Mouse (Mus musculus): ENCODE results near the gene Dnmt1. TPM values are rescaled to one million over a fixed set of nuclear protein-coding genes. Genes with fewer than 3 reads are reported as not detected.
A peak's percentile ranks its signal among the peaks of the same experiment; 100 is the strongest.
"Not testable (repeated sequence)": the region's sequence is repeated elsewhere in the genome, so short reads cannot be mapped to it uniquely, and the experiment has no call there.

Gene Dnmt1
- total RNA-seq (2017), result 44.6 to 108 TPM (median 56.9 TPM) in 3 replicates

- no peak for ATAC-seq (replicated peaks; ENCODE audit: insufficient number of reproducible peaks, low FRiP score, low TSS enrichment, poor library complexity, severe bottlenecking)
Observed at GRCm38 (mm10) chr9:20959430-20959938, at the start of gene Dnmt1. TSS of gene Dnmt1 (minus strand) at chr9:20959888.

- ATAC-seq (replicated peaks; ENCODE audit: insufficient number of reproducible peaks, low FRiP score, low TSS enrichment, poor library complexity, severe bottlenecking), result no peak
Observed at GRCm38 (mm10) chr9:21008007-21008406, 48.3 kb upstream of the Dnmt1 start.

- no peak for ATAC-seq (replicated peaks; ENCODE audit: insufficient number of reproducible peaks, low FRiP score, low TSS enrichment, poor library complexity, severe bottlenecking)
Observed at GRCm38 (mm10) chr9:21007313-21007952, 47.7 kb upstream of the Dnmt1 start.

- ATAC-seq (replicated peaks; ENCODE audit: insufficient number of reproducible peaks, low FRiP score, low TSS enrichment, poor library complexity, severe bottlenecking), result peak; percentile 83
Observed at GRCm38 (mm10) chr9:21002627-21003551, 43.2 kb upstream of the Dnmt1 start, which contains the start of gene Mrpl4. TSS of gene Mrpl4 (plus strand) at chr9:21002738.

- no peak for ATAC-seq (replicated peaks; ENCODE audit: insufficient number of reproducible peaks, low FRiP score, low TSS enrichment, poor library complexity, severe bottlenecking)
Observed at GRCm38 (mm10) chr9:21002270-21002626, 42.6 kb upstream of the Dnmt1 start.

- ATAC-seq (replicated peaks; ENCODE audit: insufficient number of reproducible peaks, low FRiP score, low TSS enrichment, poor library complexity, severe bottlenecking), result no peak
Observed at GRCm38 (mm10) chr9:21001651-21002200, 42.0 kb upstream of the Dnmt1 start.

- no peak for ATAC-seq (replicated peaks; ENCODE audit: insufficient number of reproducible peaks, low FRiP score, low TSS enrichment, poor library complexity, severe bottlenecking)
Observed at GRCm38 (mm10) chr9:21000811-21001210, 41.1 kb upstream of the Dnmt1 start.

- ATAC-seq (replicated peaks; ENCODE audit: insufficient number of reproducible peaks, low FRiP score, low TSS enrichment, poor library complexity, severe bottlenecking), result not testable (repeated sequence)
Observed at GRCm38 (mm10) chr9:20998337-20998736, 38.6 kb upstream of the Dnmt1 start.

GRCm38 (mm10) chr9:20997065-20997464 is 37.4 kb upstream of the Dnmt1 start:
- peak; percentile 54 for ATAC-seq (replicated peaks; ENCODE audit: insufficient number of reproducible peaks, low FRiP score, low TSS enrichment, poor library complexity, severe bottlenecking)

GRCm38 (mm10) chr9:20995069-20995468 is 35.4 kb upstream of the Dnmt1 start:
- no peak for ATAC-seq (replicated peaks; ENCODE audit: insufficient number of reproducible peaks, low FRiP score, low TSS enrichment, poor library complexity, severe bottlenecking)

GRCm38 (mm10) chr9:20993165-20993898 is 33.6 kb upstream of the Dnmt1 start:
- ATAC-seq (replicated peaks; ENCODE audit: insufficient number of reproducible peaks, low FRiP score, low TSS enrichment, poor library complexity, severe bottlenecking), result no peak

- ATAC-seq (replicated peaks; ENCODE audit: insufficient number of reproducible peaks, low FRiP score, low TSS enrichment, poor library complexity, severe bottlenecking), result no peak
Observed at GRCm38 (mm10) chr9:20991587-20991986, 31.9 kb upstream of the Dnmt1 start.

GRCm38 (mm10) chr9:20990861-20991260 is 31.2 kb upstream of the Dnmt1 start:
- ATAC-seq (replicated peaks; ENCODE audit: insufficient number of reproducible peaks, low FRiP score, low TSS enrichment, poor library complexity, severe bottlenecking), result no peak

GRCm38 (mm10) chr9:20987953-20988352 is 28.3 kb upstream of the Dnmt1 start:
- no peak for ATAC-seq (replicated peaks; ENCODE audit: insufficient number of reproducible peaks, low FRiP score, low TSS enrichment, poor library complexity, severe bottlenecking)

- ATAC-seq (replicated peaks; ENCODE audit: insufficient number of reproducible peaks, low FRiP score, low TSS enrichment, poor library complexity, severe bottlenecking), result no peak
Observed at GRCm38 (mm10) chr9:20986952-20987686, 27.4 kb upstream of the Dnmt1 start.

- ATAC-seq (replicated peaks; ENCODE audit: insufficient number of reproducible peaks, low FRiP score, low TSS enrichment, poor library complexity, severe bottlenecking), result no peak
Observed at GRCm38 (mm10) chr9:20983169-20983568, 23.5 kb upstream of the Dnmt1 start.

- no peak for ATAC-seq (replicated peaks; ENCODE audit: insufficient number of reproducible peaks, low FRiP score, low TSS enrichment, poor library complexity, severe bottlenecking)
Observed at GRCm38 (mm10) chr9:20982171-20982570, 22.5 kb upstream of the Dnmt1 start.

GRCm38 (mm10) chr9:20979769-20980168 is 20.1 kb upstream of the Dnmt1 start:
- ATAC-seq (replicated peaks; ENCODE audit: insufficient number of reproducible peaks, low FRiP score, low TSS enrichment, poor library complexity, severe bottlenecking), result no peak
